Mouse (Mus musculus) regulatory T cell (primary cell): ENCODE measurements around the gene Ube2e1.

Experiments used
- in situ Hi-C: fragments of 300-600 bp; cut with MboI, MseI; formaldehyde crosslinking; loops from one replicate; pipeline ENCODE4 v1.15.1; 2025; ENCODE audit warnings: high pct_unique_total_duplicates

Gene Ube2e1

GRCm38 (mm10) chr14:18261203-18261602 lies 70.5 kb downstream of the Ube2e1 start:
- in situ Hi-C loops: loop anchor here (25.0 kb wide), 1 partner anchor 1999 kb away; no protein-coding TSS in a partner anchor

GRCm38 (mm10) chr14:18242638-18243130 lies 89.0 kb downstream of the Ube2e1 start:
- in situ Hi-C loops: no loop called here

GRCm38 (mm10) chr14:18241786-18242185 lies 89.9 kb downstream of the Ube2e1 start:
- in situ Hi-C loops: no loop called here

GRCm38 (mm10) chr14:18240132-18240531 lies 91.5 kb downstream of the Ube2e1 start:
- in situ Hi-C loops: no loop called here

- in situ Hi-C loops: loop anchor here (5.0 kb wide), 1 partner anchor 33 kb away; the partner anchor contains the start of genes Nkiras1 and Rpl15
Measured at GRCm38 (mm10) chr14:18238750-18239731, 92.6 kb downstream of the Ube2e1 start, which contains the start of gene Nr1d2. TSS of gene Nr1d2 (minus strand) at chr14:18239127.

GRCm38 (mm10) chr14:18238131-18238749 lies 93.4 kb downstream of the Ube2e1 start:
- in situ Hi-C loops: loop anchor here (5.0 kb wide), 1 partner anchor 34 kb away; the partner anchor contains the start of genes Nkiras1 and Rpl15

GRCm38 (mm10) chr14:18237381-18237780 lies 94.3 kb downstream of the Ube2e1 start:
- in situ Hi-C loops: loop anchor here (5.0 kb wide), 1 partner anchor 35 kb away; the partner anchor contains the start of genes Nkiras1 and Rpl15

GRCm38 (mm10) chr14:18236496-18237235 lies 95.0 kb downstream of the Ube2e1 start:
- in situ Hi-C loops: loop anchor here (5.0 kb wide), 1 partner anchor 36 kb away; the partner anchor contains the start of genes Nkiras1 and Rpl15

- in situ Hi-C loops: no loop called here
Measured at GRCm38 (mm10) chr14:18233981-18234960, 97.4 kb downstream of the Ube2e1 start.

GRCm38 (mm10) chr14:18233076-18233475 lies 98.6 kb downstream of the Ube2e1 start:
- in situ Hi-C loops: no loop called here
